Mouse (Mus musculus) urinary bladder, adult 2 months (tissue): ENCODE measurements at regions not wholly inside any gene's neighbourhood (a gene's known extent, or its start where the extent isn't known, plus 50 kb on each side); places are given as distances from the start of the nearest gene placed in this dataset.

Experiments
- DNase-seq: peaks from one replicate; pipeline ENCODE4 v3.0.0; 2022; ENCODE audit warnings: low spot score

DNA sequence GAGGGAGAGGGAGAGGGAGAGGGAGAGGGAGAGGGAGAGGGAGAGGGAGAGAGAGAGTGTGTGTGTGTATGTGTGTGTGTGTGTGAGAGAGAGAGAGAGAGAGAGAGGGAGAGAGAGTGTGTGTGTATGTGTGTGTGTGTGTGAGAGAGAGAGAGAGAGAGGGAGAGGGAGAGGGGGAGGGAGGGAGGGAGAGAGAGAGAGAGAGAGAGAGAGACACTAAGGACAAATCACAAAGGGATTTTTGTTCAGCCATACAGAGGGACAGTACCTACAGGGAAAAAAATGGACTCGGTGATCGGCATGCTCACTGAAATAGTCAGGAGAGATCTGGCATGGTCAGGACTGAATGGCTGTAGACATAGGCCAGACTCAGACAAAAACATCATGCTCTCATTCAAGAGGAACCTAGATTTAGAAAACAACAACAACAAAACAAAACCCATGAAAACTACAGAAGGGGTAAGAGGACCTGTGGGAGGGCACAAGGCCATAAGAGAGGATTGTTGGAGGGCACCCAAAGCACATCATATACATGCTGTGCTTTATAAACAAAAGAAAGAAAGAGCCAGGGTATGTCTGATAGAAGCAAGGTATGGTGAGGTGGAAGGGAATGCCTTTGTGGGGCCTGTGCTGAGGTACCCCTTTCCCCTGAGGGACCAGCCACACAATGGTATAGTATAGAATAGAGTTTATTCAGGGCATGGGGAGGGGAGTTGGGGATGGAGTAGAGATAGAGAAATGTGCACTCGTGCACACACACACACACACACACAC is 127.0 kb upstream of the Med14 start:
- no peak for DNase-seq

GRCm38 (mm10) chrX:12888010-12888707 is 126.3 kb upstream of the Med14 start:
- DNase-seq, result no peak

- no peak for DNase-seq
These were observed 125.6 kb upstream of the Med14 start for GRCm38 (mm10) chrX:12887516-12887915.

GRCm38 (mm10) chrX:12886160-12887048 is 124.5 kb upstream of the Med14 start:
- no peak for DNase-seq

- no peak for DNase-seq
These were observed 117.4 kb upstream of the Med14 start for GRCm38 (mm10) chrX:12879233-12879632.

DNA sequence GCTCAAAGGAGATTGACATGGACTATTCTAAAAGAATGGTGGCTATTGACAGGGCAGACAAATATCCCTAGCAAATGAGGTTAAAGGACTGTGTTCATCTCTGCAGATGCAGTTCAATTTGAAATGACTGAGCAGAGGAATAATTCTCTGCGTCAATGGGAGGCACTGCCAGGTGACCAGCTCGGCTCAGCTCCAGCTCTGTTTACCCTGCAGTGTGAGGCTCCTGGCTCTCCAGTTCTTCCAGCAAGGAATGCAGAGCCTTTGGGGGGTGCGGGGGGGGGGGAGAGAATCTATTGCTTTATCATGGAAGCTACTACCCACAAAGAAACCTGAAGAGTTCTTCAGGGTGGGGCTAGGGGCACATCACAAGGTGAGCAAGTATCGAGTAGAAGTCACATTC is 115.6 kb upstream of the Med14 start:
- DNase-seq, result no peak

GRCm38 (mm10) chrX:12873698-12874144 is 111.8 kb upstream of the Med14 start:
- DNase-seq, result peak; percentile 32

DNA sequence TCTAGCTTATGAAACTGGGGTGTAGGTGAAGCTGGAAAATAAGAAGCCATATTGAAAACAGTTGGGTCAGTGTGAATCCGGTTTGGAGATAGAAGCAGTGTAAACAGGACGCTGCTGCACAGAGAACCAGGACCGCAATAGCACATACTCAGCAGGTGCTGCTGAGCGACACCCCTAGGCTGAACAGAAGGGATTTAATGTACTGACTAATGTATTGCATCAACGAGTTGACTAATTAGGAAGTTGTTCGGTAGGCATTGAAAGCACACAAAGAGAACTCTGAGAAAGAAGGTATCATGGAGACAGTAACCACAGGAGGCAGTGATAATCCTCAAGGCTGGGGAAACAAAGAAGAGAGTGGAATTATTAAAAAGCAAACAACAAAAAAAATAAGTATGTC is 111.4 kb upstream of the Med14 start:
- DNase-seq, result no peak

GRCm38 (mm10) chrX:12866885-12867498 is 105.1 kb upstream of the Med14 start:
- no peak for DNase-seq

GRCm38 (mm10) chrX:12866176-12866575 is 104.3 kb upstream of the Med14 start:
- DNase-seq, result no peak

GRCm38 (mm10) chrX:12860168-12860567 is 98.3 kb upstream of the Med14 start:
- DNase-seq, result no peak

DNA sequence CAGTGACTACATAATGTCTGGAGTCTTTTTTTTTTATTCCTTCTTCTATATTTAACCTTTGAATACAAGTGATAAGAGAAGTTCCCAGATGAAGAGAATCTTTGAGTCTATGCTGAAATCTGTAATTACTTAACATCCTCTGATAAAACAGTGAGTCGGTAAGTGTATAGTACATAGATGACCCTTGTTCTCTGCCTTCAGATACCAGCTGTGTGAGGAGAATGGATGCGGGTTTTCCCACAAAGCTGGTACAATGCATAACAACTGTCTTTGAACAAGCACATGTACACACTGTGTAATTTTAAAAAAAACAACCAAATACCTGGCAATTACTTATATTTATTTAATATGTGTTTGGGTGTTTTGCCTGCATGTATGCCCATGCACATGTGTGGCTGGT is 96.9 kb upstream of the Med14 start:
- no peak for DNase-seq

DNA sequence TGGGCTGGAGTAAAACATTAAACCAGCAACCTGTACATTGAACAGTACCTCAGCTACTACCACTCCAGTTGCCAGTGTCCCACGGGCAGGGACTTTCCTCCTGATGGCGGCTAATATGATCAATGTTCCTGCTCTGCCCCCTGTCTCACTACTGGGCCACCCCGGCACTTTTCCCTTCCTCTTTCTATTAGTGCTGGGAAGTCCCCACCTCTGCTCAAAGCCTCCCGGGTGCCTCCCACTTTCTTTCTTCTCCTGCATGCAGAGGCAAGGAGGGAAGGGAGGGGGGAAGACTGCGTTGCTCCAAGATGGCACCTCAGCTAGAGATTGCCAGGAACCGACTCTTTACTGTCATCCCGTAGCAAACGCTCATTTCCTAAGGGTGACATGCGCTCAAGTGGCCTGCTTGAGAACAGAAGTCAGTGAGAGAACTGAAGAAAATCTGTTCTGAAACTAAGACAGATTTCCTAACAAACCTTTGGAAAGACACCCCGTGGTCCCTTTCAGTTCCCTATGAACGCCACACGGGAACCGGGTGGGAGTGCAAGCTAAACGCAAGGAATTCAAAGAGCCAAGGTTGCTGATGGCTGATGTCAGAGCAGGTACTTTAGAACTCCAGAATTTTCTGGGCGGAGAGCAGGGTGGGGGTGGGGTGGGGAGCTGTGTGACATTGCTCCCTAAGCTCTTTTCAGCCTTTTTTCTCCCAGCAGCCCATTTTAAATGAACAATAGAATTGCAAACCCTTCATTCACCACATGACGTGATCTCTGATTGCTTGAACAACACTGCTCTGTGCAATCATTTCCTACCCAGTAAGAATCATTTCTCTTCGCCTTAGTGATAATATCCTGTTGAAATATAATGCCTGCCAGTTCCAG is 96.2 kb upstream of the Med14 start:
- no peak for DNase-seq

- DNase-seq, result no peak
These were observed 93.6 kb upstream of the Med14 start for GRCm38 (mm10) chrX:12855425-12855824.

DNA sequence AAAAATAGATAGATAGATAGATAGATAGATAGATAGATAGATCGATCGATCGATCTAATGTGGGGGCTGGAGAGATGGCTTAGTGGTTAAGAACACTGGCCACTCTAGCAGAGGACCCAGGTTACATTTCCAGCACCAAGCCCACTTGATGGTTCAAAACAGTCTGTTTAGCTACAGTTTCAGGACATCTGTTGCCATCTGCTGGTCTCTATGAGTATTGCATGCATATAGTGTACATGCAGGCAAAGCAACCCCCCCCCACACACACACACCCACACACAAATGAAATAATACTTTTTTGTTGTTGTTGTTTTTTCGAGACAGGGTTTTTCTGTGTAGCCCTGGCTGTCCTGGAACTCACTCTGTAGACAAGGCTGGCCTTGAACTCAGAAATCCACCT is 89.8 kb upstream of the Med14 start:
- DNase-seq, result no peak

DNA sequence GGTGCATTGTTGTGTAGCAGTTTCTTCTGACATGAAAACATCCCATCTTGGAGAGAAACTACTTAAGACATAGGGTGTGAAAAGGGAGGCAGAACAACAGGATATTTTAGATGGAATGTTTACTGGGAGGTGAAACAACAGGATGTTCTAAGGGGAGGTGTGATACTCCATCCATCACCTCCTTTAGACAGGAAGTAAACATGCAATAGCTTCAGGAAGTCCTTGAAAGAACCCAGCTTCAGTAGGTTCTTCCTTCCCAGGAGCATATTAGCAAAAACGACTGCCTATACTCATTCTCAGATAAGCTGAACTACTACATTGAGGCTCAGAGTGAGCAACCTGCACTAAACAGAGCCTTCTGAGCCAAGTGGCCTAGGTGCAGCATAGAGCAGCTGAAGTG is 82.6 kb upstream of the Med14 start:
- DNase-seq, result no peak

- DNase-seq, result no peak
These were observed 79.1 kb upstream of the Med14 start for GRCm38 (mm10) chrX:12841021-12841325.

GRCm38 (mm10) chrX:12840160-12841020 is 78.5 kb upstream of the Med14 start:
- peak; percentile 44 for DNase-seq

DNA sequence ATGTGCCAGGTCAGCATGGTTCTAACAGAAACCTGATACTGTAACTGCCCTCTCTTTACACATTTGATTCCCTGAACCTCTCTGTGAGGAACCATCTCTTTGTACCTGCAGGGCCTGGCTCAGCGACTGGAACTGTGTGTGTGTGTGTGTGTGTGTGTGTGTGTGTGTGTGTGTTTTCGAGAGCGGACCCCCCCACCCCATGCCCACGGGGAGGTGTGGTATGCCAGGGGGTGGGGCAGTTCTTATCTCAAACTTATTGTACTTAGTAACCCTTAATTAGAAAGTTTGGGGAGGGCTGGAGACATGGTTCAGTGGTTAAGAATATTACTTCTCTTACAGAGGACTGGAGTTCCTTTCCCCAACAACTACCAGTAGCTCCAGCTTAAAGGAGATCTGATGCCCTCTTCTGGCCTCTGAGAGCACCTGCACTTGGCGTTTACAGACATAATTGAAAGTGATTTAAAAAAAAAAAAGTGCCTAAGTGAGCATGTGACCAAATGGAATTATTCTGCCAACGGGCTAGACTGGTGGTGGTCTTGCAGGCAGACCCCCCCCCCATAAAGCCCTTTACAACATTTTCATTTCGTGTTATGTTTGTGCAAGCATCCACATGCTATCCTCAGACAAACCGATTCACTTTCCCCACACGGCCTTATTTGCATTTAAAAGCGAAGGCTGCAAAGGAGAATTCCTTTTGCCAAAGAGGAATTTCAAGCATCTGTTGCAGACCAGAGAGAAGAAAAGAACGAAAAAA is 77.7 kb upstream of the Med14 start:
- no peak for DNase-seq
